Mouse (Mus musculus): ENCODE measurements at regions not wholly inside any gene's neighbourhood (a gene's known extent, or its start where the extent isn't known, plus 50 kb on each side); places are given as distances from the start of the nearest gene placed in this dataset.
"Not testable (repeated sequence)": the region's sequence is repeated elsewhere in the genome, so short reads cannot be mapped to it uniquely, and the experiment has no call there.

DNA sequence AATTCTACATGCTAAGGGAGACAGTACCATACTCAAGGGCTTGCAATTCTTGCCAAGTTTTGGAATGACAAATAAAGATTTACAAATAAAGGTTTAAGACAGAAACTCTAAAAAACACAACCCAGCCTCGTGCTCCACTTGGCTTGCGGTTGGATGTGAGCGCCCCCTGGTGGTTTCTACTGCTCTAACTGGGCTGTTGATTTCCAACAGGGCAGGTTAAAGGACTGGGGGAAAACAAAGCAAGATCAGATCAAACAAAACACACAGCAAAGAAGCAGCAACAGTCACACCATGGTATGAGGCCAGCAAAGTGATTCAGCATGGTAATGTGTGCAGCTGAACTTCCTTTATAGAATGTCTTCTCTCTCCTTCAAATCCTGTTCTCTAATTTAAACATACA lies 339.2 kb downstream of the Adam3 start:
- WGBS (ENCODE audit: insufficient replicate concordance): 7% methylated on average over 3 of the region's 3 CpGs
- Histone ChIP-seq H3K36me3 (no peaks in the 10 kb centered on the region), H3K9me3 (replicated peaks) (no peaks in the 10 kb centered on the region), H3K4me1 (replicated peaks) (no peaks in the 10 kb centered on the region), H3K4me3 (replicated peaks) (no peak overlapping the region), H3K4me2 (no peak overlapping the region), H3K27me3 (no peaks in the 10 kb centered on the region), H3K27ac (no peak overlapping the region), H3K9ac (no peak overlapping the region)
- no peak for ATAC-seq (ENCODE audit: low read depth)
- DNase-seq: peak; percentile 7

DNA sequence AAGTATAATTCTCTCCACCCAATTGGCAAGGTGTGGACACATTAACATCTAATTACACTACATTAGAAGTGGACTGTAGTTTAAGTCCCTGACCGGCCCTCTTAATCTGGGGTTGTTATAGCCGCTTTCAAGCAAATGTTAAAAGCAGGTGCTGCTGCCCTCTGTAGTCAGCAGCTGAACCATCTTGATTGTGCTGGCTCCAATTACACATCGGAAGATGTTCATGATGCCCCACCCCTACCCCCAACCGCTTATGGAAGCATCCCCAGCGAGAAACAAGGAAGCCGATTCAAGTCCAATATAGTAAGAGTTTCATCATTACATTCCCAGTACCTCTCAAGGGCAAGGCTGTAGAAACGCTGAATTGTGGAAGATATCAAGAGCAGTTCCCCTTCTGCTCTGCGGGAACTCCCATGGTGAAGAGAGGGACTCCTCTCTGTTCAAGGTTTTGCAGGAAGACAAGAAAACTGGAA lies 341.7 kb downstream of the Adam3 start:
- WGBS (ENCODE audit: insufficient replicate concordance): 59% methylated on average over 8 of the region's 8 CpGs
- Histone ChIP-seq H3K27me3 (no peaks in the 10 kb centered on the region), H3K4me1 (replicated peaks) (no peaks in the 10 kb centered on the region), H3K27ac (no peak overlapping the region), H3K4me3 (replicated peaks) (no peak overlapping the region), H3K9me3 (replicated peaks) (no peaks in the 10 kb centered on the region), H3K4me2 (no peak overlapping the region), H3K9ac (no peak overlapping the region), H3K36me3 (no peaks in the 10 kb centered on the region)
- no peak for ATAC-seq (ENCODE audit: low read depth)
- no peak for DNase-seq

DNA sequence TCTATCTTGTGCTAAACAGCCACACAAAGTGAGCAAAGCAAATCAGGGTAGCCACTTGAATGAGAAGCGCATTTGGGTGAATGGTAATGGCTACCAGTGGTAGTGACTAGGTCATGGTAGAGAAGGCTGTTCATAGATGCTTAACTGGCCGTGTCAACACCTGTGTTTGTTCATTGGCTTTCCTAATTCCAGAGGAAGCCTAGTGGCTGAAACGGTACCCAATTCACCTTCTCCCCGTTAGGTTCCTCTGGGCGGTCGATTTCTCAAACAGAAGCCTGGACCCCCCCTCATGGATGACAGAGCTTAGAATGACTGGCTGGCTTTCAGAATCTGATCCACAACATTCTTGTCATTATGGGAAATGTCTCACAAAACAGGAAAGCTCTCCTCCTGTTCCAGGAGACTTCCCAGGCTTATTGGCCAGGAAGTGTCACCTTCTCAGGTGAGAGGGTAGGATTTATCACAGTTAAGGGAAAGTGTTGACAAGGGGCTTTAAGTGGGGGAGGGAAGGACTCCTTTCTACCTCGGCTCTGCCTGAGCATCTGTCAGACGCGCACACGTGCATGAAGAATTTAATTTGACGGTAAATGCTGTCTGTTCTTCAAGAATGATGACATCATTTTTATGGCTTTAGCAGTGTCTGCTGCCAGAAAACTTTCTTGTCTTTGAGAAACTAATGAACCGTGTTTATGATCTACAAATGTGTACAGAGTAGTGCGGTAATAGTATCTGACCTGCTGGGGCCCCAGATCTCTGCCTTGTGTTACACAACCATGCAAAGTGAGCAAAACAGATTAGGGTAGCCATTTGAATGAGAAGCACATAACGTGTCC lies 342.3 kb downstream of the Adam3 start:
- Histone ChIP-seq H3K27me3 (no peaks in the 10 kb centered on the region), H3K4me3 (replicated peaks) (no peak overlapping the region), H3K4me2 (no peak overlapping the region), H3K9me3 (replicated peaks) (no peaks in the 10 kb centered on the region), H3K4me1 (replicated peaks) (no peaks in the 10 kb centered on the region), H3K9ac (no peak overlapping the region), H3K27ac (no peak overlapping the region), H3K36me3 (no peaks in the 10 kb centered on the region)
- ATAC-seq (ENCODE audit: low read depth) (no peak), DNase-seq (no peak)
- WGBS (ENCODE audit: insufficient replicate concordance): 63% methylated on average over 14 of the region's 14 CpGs

DNA sequence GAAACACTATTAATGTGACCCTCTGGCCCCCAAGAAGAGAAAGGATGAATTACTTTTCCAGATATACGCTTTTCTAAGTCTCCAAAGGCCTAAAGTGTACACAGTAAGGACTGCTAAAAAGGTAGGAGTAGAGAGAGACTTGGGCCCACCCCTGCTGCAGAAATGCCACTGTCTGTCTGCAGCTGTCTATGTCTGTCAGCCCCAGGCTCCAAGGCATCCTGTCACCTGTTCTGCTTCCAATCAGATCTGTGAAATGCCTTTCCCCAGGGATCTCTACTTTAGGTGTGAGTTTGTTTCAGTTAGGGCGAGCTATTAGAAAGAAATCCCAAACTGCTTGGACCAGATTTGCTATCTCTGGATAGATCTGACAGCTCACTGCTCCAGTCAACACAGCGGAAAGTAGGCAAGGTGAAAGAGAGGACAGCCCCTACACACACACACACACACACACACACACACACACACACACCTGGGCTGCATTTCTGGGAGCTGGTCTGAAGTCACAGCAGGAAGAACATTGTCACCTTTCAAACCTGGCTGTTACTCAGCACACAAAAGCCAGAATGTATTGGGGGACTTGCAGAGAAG lies 343.9 kb downstream of the Adam3 start:
- no peak overlapping the region for H3K27ac ChIP-seq
- H3K4me2 ChIP-seq: no peak overlapping the region
- DNase-seq: no peak
- no peaks in the 10 kb centered on the region for H3K27me3 ChIP-seq
- H3K4me1 ChIP-seq (replicated peaks): no peaks in the 10 kb centered on the region
- no peak overlapping the region for H3K4me3 ChIP-seq (replicated peaks)
- no peak overlapping the region for H3K9ac ChIP-seq
- no peak for ATAC-seq (ENCODE audit: low read depth)
- H3K36me3 ChIP-seq: no peaks in the 10 kb centered on the region
- H3K9me3 ChIP-seq (replicated peaks): no peaks in the 10 kb centered on the region; the same call in 1 of the 2 replicates
- 50% methylated on average over 3 of the region's 3 CpGs for WGBS (ENCODE audit: insufficient replicate concordance)

DNA sequence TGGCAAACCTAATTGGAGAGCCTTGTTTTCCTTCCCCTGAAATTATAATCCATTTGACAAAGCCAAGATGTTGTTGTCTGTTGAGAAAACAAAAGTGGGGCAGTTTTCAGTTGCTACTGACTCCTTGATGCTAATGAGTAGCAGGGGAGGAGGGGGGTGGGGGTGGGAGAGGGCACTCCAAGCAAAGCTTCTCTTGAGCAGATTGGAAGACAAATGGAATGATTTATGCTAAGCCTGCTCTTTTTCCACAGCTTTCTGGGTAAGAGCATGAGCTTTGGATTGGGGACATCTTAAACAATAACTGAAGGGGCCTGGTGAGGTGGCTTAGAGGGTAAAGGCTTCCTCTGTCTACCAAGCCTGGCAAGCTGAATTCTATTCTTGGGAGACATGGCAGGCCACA lies 347.6 kb downstream of the Adam3 start:
- ATAC-seq (ENCODE audit: low read depth) (no peak), DNase-seq (no peak)
- Histone ChIP-seq H3K9ac (no peak overlapping the region), H3K27me3 (no peaks in the 10 kb centered on the region), H3K4me1 (replicated peaks) (no peaks in the 10 kb centered on the region), H3K9me3 (replicated peaks) (no peaks in the 10 kb centered on the region; the same call in 1 of the 2 replicates), H3K27ac (no peak overlapping the region), H3K4me2 (no peak overlapping the region), H3K36me3 (no peaks in the 10 kb centered on the region), H3K4me3 (replicated peaks) (no peak overlapping the region)

DNA sequence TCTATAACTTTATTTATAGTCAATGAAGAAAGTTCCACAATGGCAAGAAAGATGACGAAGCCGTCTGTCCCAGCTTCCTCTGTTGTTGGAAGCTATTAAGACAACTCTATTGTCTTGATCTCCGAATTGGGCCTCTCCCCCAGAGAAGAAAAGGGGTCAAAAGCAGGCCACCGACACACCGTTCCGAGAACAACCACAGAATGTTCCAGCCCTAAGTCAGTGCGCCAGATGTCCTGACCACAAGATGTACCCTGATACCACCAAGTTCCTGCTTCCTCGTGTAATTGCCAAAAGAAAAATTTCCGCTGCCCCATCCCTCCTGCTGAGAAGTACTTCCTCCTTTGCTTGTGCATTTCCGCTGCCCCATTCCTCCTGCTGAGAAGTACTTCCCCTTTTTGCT lies 348.8 kb downstream of the Adam3 start:
- ATAC-seq (ENCODE audit: low read depth); H3K9ac ChIP-seq; H3K4me2 ChIP-seq; H3K4me1 ChIP-seq (replicated peaks); H3K9me3 ChIP-seq (replicated peaks); DNase-seq; H3K4me3 ChIP-seq (replicated peaks); H3K27me3 ChIP-seq; H3K36me3 ChIP-seq; H3K27ac ChIP-seq: not testable (repeated sequence)
- 55% methylated on average over 10 of the region's 10 CpGs for WGBS (ENCODE audit: insufficient replicate concordance)

DNA sequence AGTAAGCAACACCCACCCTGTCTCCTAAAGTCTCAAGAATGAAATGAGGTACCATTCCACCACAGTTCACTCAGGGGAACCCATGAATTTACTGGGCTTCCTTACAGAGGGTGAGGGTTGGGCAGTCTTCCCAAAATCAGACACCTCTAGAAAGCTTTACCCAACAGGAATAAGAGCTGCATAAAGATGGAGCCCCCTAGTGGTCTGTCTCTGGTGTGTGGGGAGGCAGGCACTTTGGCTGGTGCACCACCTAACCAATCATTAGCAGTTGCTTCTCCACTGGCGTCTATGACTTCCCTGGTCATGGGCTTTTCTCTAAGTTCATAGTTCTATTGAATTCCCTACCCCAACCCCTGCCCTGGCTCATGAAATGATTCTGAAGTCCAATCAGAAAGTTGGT lies 351.1 kb downstream of the Adam3 start:
- H3K27ac ChIP-seq: no peak overlapping the region
- H3K4me3 ChIP-seq (replicated peaks): no peak overlapping the region
- H3K36me3 ChIP-seq: no peaks in the 10 kb centered on the region
- ATAC-seq (ENCODE audit: low read depth): no peak
- H3K9ac ChIP-seq: no peak overlapping the region
- H3K9me3 ChIP-seq (replicated peaks): no peaks in the 10 kb centered on the region; the same call in 1 of the 2 replicates
- H3K4me2 ChIP-seq: no peak overlapping the region
- no peaks in the 10 kb centered on the region for H3K4me1 ChIP-seq (replicated peaks)
- 60% methylated on average over 1 of the region's 1 CpGs for WGBS (ENCODE audit: insufficient replicate concordance)
- no peak for DNase-seq
- no peaks in the 10 kb centered on the region for H3K27me3 ChIP-seq

DNA sequence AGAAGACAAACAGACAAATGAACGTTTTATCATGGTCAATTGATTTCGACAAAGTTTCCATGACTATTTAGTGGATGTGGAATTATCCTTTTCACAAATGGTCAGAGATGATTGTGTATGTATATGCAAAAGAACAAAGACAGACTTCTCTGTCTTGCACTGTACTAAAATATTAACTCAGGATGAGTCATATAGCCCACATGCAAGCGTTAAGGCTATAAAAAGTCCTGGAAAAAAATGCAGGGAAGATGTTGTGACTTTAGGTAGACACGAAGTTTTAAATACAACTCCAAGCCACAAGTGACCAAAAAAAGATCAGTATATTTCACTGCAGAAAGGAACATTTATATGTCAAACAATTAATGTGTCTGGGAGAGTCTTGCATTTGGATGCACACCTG lies 353.6 kb downstream of the Adam3 start:
- H3K27me3 ChIP-seq: no peaks in the 10 kb centered on the region
- no peak overlapping the region for H3K4me2 ChIP-seq
- H3K4me3 ChIP-seq (replicated peaks): no peak overlapping the region
- no peak overlapping the region for H3K9ac ChIP-seq
- DNase-seq (no peak), ATAC-seq (ENCODE audit: low read depth) (no peak)
- WGBS (ENCODE audit: insufficient replicate concordance): 55% methylated on average over 4 of the region's 4 CpGs
- H3K27ac ChIP-seq: no peak overlapping the region
- H3K9me3 ChIP-seq (replicated peaks): no peaks in the 10 kb centered on the region; the same call in 1 of the 2 replicates
- H3K36me3 ChIP-seq: no peaks in the 10 kb centered on the region
- H3K4me1 ChIP-seq (replicated peaks): no peaks in the 10 kb centered on the region

DNA sequence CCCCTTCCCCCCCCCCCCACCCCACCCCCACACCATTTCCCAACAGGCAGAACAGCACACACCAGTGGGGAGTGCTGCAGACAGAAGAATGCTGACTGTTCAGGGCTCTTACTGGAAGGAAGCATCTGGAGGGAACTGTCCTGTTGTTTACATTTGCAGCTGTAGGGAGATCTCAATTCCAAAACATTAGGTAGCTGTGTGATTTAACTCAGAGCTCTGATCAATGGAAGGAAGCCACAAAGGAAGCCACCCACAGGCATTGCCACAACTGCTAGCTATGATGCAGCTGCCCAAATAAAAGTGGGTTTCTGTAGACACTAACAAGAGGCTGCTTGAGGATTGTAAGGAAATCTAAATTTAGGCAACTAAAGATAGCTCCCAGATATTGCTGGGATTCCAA lies 359.7 kb downstream of the Adam3 start:
- no peak for DNase-seq
- Histone ChIP-seq H3K9ac (no peak overlapping the region), H3K27me3 (no peaks in the 10 kb centered on the region), H3K4me3 (replicated peaks) (no peak overlapping the region), H3K9me3 (replicated peaks) (no peaks in the 10 kb centered on the region), H3K4me2 (no peak overlapping the region), H3K36me3 (no peaks in the 10 kb centered on the region), H3K4me1 (replicated peaks) (no peaks in the 10 kb centered on the region), H3K27ac (no peak overlapping the region)
- no peak for ATAC-seq (ENCODE audit: low read depth)

DNA sequence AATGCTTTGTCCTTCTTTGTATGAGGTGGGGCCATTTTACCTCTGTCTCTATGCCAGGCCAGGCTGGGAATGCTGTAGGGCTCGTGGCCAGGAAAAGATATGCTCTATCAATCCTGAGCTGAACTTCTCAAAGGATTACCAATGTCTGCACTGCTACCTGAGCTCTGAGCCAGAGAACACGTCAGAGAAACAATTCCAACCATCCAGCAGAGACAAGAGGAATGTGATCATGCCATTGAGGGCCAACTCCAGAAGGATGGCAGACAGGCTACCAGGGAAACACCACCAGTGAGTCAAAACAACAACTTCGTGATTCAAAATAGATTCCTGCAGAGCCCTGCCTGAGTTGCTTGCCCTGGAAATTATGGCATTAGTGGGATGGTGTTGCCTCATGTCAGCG lies 361.0 kb downstream of the Adam3 start:
- 53% methylated on average over 4 of the region's 4 CpGs for WGBS (ENCODE audit: insufficient replicate concordance)
- no peak for ATAC-seq (ENCODE audit: low read depth)

DNA sequence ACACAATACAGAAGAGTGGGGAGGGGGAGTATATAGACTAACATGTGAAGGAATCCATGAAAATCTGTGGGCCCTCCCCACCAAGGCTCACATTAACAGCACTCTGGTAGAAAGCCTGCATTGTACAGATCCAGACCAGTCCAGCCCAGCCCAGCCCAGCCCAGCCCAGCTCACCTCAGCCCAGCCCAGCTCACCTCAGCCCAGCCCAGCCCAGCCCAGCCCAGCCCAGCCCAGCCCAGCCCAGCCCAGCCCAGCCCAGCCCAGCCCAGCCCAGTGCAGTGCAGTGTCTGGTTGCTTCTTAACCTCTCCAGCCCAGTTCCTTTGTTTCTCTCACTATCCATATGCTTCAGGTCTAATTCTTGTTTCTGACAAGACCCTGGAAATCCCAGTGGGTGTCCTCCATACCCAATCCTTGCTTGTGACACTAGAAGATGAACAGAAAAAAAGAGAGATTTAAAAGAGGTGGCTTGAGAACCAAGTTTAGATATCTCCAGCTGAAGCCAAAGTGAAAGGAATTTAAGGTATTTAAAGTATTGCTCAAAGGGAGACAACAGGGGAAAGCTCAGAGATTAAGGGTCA lies 366.5 kb downstream of the Adam3 start:
- no peaks in the 10 kb centered on the region for H3K27me3 ChIP-seq
- H3K9ac ChIP-seq: no peak overlapping the region
- H3K27ac ChIP-seq: no peak overlapping the region
- ATAC-seq (ENCODE audit: low read depth) (no peak), DNase-seq (no peak)
- no peak overlapping the region for H3K4me2 ChIP-seq
- no peak overlapping the region for H3K4me3 ChIP-seq (replicated peaks)
- no peaks in the 10 kb centered on the region for H3K36me3 ChIP-seq
- no peaks in the 10 kb centered on the region for H3K4me1 ChIP-seq (replicated peaks)
- no peaks in the 10 kb centered on the region for H3K9me3 ChIP-seq (replicated peaks)

More for the DNA sequence above, 361.0 kb downstream of the Adam3 start:
- Histone ChIP-seq H3K4me3 (replicated peaks) (no peak overlapping the region), H3K4me2 (no peak overlapping the region), H3K9me3 (replicated peaks) (no peaks in the 10 kb centered on the region), H3K36me3 (no peaks in the 10 kb centered on the region), H3K27me3 (no peaks in the 10 kb centered on the region), H3K4me1 (replicated peaks) (no peaks in the 10 kb centered on the region), H3K27ac (no peak overlapping the region), H3K9ac (no peak overlapping the region)
- DNase-seq: no peak

DNA sequence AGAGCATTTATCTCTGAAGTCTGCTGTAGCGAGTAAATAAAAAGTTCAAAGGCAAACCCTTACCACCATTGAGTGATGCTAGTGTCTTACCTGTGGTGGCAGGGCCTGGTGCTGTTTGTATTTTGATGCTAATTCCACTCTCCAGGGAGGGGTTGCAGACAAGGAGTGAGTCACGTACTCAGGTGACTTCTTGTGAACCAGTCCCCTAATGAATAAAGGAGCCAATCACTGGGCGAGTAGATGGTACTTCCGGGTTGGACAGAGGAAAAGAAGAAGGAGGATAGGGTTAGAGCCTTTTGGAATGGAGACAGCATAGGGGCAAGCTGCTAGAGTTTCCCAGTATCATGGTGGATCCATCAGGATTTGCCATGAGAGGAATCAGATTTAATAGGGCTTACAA lies 370.5 kb downstream of the Adam3 start:
- ATAC-seq (ENCODE audit: low read depth) (no peak), DNase-seq (no peak)
- Histone ChIP-seq H3K27me3 (no peaks in the 10 kb centered on the region), H3K4me2 (no peak overlapping the region), H3K4me1 (replicated peaks) (no peaks in the 10 kb centered on the region), H3K9me3 (replicated peaks) (no peaks in the 10 kb centered on the region), H3K27ac (no peak overlapping the region), H3K36me3 (no peaks in the 10 kb centered on the region), H3K9ac (no peak overlapping the region), H3K4me3 (replicated peaks) (no peak overlapping the region)
- 70% methylated on average over 4 of the region's 4 CpGs for WGBS (ENCODE audit: insufficient replicate concordance)
